Mouse (Mus musculus): ENCODE results near the gene Dnah7a.
"Not testable (repeated sequence)": the region's sequence is repeated elsewhere in the genome, so short reads cannot be mapped to it uniquely, and the experiment has no call there.

GRCm38 (mm10) chr1:53635641-53636040, 70.9 kb downstream of the Dnah7a start:
- not testable (repeated sequence) for TF ChIP-seq CTCF (IDR thresholded peaks at IDR 0.05; ENCODE audit: insufficient read depth, low read length); POLR2A (IDR thresholded peaks at IDR 0.05; ENCODE audit: borderline replicate concordance, extremely low read depth, low read depth, low read length)
